Mouse (Mus musculus) lung, postnatal 0 days (tissue): ENCODE results near the gene Rab43.

Source experiments
- CTCF ChIP-seq: IDR thresholded peaks from 2 replicates; pipeline ENCODE4 v1.5.1; 2016; ENCODE audit warnings: antibody characterized with exemption, mild to moderate bottlenecking
- EP300 ChIP-seq: IDR thresholded peaks from 2 replicates; pipeline ENCODE4 v1.6.1; 2016; ENCODE audit warnings: antibody characterized with exemption, mild to moderate bottlenecking, control low read depth

DNA sequence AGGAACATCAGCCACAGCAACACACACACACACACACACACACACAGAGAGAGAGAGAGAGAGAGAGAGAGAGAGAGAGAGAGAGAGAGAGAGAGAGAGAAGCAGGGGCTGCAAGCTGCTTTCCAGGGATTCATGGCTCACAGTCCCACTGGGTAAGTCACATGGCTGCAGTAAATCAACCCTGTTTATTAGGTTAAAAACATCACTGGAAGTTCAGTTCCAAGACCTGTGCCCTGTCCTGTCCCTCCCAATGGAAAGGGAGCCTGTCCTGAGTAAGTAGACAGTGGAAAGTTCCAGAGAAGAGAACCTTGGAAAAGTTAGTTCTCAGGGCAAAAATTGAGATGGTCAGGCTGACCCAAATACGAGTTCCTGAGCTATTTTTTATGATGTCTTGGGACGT is 14.6 kb downstream of the Rab43 start:
- TF ChIP-seq EP300 (no peak), CTCF (no peak)
